Mouse (Mus musculus): ENCODE measurements at regions not wholly inside any gene's neighbourhood (a gene's known extent, or its start where the extent isn't known, plus 50 kb on each side); places are given as distances from the start of the nearest gene placed in this dataset.

GRCm38 (mm10) chr4:12369551-12369950, 197.7 kb upstream of the Fam92a start:
- H3K27me3 ChIP-seq (replicated peaks) = no peaks in the 10 kb centered on the region
- H3K9ac ChIP-seq (ENCODE audit: insufficient read depth, low read depth) = no peak overlapping the region
- H3K4me3 ChIP-seq (replicated peaks in 1 of 3; ENCODE audit: low read depth in 2 of 3, low read length in 2 of 3, poor library complexity in 1 of 3) = no peak overlapping the region
- no peaks in the 10 kb centered on the region for H3K9me3 ChIP-seq (replicated peaks; ENCODE audit: low read length)
- no peaks in the 10 kb centered on the region for H3K36me3 ChIP-seq (replicated peaks in 1 of 2; ENCODE audit: control insufficient read depth in 1 of 2, insufficient read depth in 1 of 2, low read length in 1 of 2)
- dilution Hi-C loops (cut with MboI; ENCODE audit: extremely low pct_ligation_motif_present, extremely low pct_unique_long_range_greater_than_20kb, low sequenced_read_pairs) = no loop called here
- H3K4me2 ChIP-seq (ENCODE audit: insufficient read depth, low read depth, poor library complexity, severe bottlenecking) = no peak overlapping the region
- no peaks in the 10 kb centered on the region for H3K4me1 ChIP-seq (ENCODE audit: control insufficient read depth in 1 of 2, insufficient read depth in 2 of 2)
- DNase-seq (ENCODE audit: extremely low read depth) = no peak
- no peaks in the 10 kb centered on the region for H3K79me2 ChIP-seq (replicated peaks; ENCODE audit: control insufficient read depth, extremely low read depth, insufficient read depth, poor library complexity, severe bottlenecking)
- no peak overlapping the region for H3K27ac ChIP-seq (ENCODE audit: insufficient read depth, low read depth)
- in situ Hi-C loops (cut with MboI; ENCODE audit: low pct_ligation_motif_present, low pct_unique_long_range_greater_than_20kb, low sequenced_read_pairs) = no loop called here
- TF ChIP-seq NRF1 (IDR thresholded peaks at IDR 0.05; ENCODE audit: low read depth, low read length) = no peak
- no peak for TF ChIP-seq POLR2A (IDR thresholded peaks at IDR 0.05; ENCODE audit: low read depth, low read length)
- no peak for TF ChIP-seq EP300 (IDR thresholded peaks at IDR 0.05; ENCODE audit: low read length)
- no peak for TF ChIP-seq USF2 (conservative IDR thresholded peaks at IDR 0.05; ENCODE audit: low read depth, low read length)
- TF ChIP-seq SIN3A (IDR thresholded peaks at IDR 0.05; ENCODE audit: low read length) = no peak
- no peak for TF ChIP-seq SMC3 (IDR thresholded peaks at IDR 0.05; ENCODE audit: low read depth, low read length)
- TF ChIP-seq USF1 (IDR thresholded peaks at IDR 0.05; ENCODE audit: low read depth, low read length) = no peak
- no peak for TF ChIP-seq MXI1 (IDR thresholded peaks at IDR 0.05; ENCODE audit: low read depth, low read length)

GRCm38 (mm10) chr4:12356992-12357634, 185.3 kb upstream of the Fam92a start:
- Histone ChIP-seq H3K9ac (ENCODE audit: insufficient read depth, low read depth) (no peak overlapping the region), H3K27me3 (replicated peaks) (no peaks in the 10 kb centered on the region), H3K79me2 (replicated peaks; ENCODE audit: control insufficient read depth, extremely low read depth, insufficient read depth, poor library complexity, severe bottlenecking) (no peaks in the 10 kb centered on the region), H3K9me3 (replicated peaks; ENCODE audit: low read length) (no peaks in the 10 kb centered on the region), H3K27ac (ENCODE audit: insufficient read depth, low read depth) (no peak overlapping the region), H3K4me1 (ENCODE audit: control insufficient read depth in 1 of 2, insufficient read depth in 2 of 2) (no peaks in the 10 kb centered on the region), H3K4me3 (replicated peaks in 1 of 3; ENCODE audit: low read depth in 2 of 3, low read length in 2 of 3, poor library complexity in 1 of 3) (no peak overlapping the region), H3K4me2 (ENCODE audit: insufficient read depth, low read depth, poor library complexity, severe bottlenecking) (no peak overlapping the region), H3K36me3 (replicated peaks in 1 of 2; ENCODE audit: control insufficient read depth in 1 of 2, insufficient read depth in 1 of 2, low read length in 1 of 2) (no peaks in the 10 kb centered on the region)
- DNase-seq (ENCODE audit: extremely low read depth) = no peak
- dilution Hi-C loops (cut with MboI; ENCODE audit: extremely low pct_ligation_motif_present, extremely low pct_unique_long_range_greater_than_20kb, low sequenced_read_pairs) = no loop called here
- in situ Hi-C loops (cut with MboI; ENCODE audit: low pct_ligation_motif_present, low pct_unique_long_range_greater_than_20kb, low sequenced_read_pairs) = no loop called here
- TF ChIP-seq CTCF (conservative IDR thresholded peaks at IDR 0.05 in 1 of 2, IDR thresholded peaks at IDR 0.05 in 1 of 2; ENCODE audit: low read depth in 2 of 2, low read length in 2 of 2) (no peak), POLR2AphosphoS2 (IDR thresholded peaks at IDR 0.05; ENCODE audit: low read depth, low read length) (no peak), ZNF384 (IDR thresholded peaks at IDR 0.05; ENCODE audit: low read depth, low read length) (no peak), E2F4 (IDR thresholded peaks at IDR 0.05; ENCODE audit: insufficient replicate concordance, low read depth, low read length) (no peak), MXI1 (IDR thresholded peaks at IDR 0.05; ENCODE audit: low read depth, low read length) (no peak)

GRCm38 (mm10) chr4:12353337-12353856, 181.6 kb upstream of the Fam92a start:
- no peak overlapping the region for H3K9ac ChIP-seq (ENCODE audit: insufficient read depth, low read depth)
- no peak for DNase-seq (ENCODE audit: extremely low read depth)
- no peaks in the 10 kb centered on the region for H3K27me3 ChIP-seq (replicated peaks)
- no peaks in the 10 kb centered on the region for H3K79me2 ChIP-seq (replicated peaks; ENCODE audit: control insufficient read depth, extremely low read depth, insufficient read depth, poor library complexity, severe bottlenecking)
- H3K27ac ChIP-seq (ENCODE audit: insufficient read depth, low read depth) = no peak overlapping the region
- in situ Hi-C loops (cut with MboI; ENCODE audit: low pct_ligation_motif_present, low pct_unique_long_range_greater_than_20kb, low sequenced_read_pairs) (no loop called here), dilution Hi-C loops (cut with MboI; ENCODE audit: extremely low pct_ligation_motif_present, extremely low pct_unique_long_range_greater_than_20kb, low sequenced_read_pairs) (no loop called here)
- H3K9me3 ChIP-seq (replicated peaks; ENCODE audit: low read length) = no peaks in the 10 kb centered on the region
- H3K4me1 ChIP-seq (ENCODE audit: control insufficient read depth in 1 of 2, insufficient read depth in 2 of 2) = no peaks in the 10 kb centered on the region
- no peaks in the 10 kb centered on the region for H3K36me3 ChIP-seq (replicated peaks in 1 of 2; ENCODE audit: control insufficient read depth in 1 of 2, insufficient read depth in 1 of 2, low read length in 1 of 2)
- TF ChIP-seq RAD21 (IDR thresholded peaks at IDR 0.05; ENCODE audit: low read depth, low read length) (no peak), NRF1 (IDR thresholded peaks at IDR 0.05; ENCODE audit: low read depth, low read length) (no peak), BHLHE40 (IDR thresholded peaks at IDR 0.05; ENCODE audit: low read depth, low read length) (no peak), CTCF (conservative IDR thresholded peaks at IDR 0.05 in 1 of 2, IDR thresholded peaks at IDR 0.05 in 1 of 2; ENCODE audit: low read depth in 2 of 2, low read length in 2 of 2) (no peak), SIN3A (IDR thresholded peaks at IDR 0.05; ENCODE audit: low read length) (no peak), JUND (conservative IDR thresholded peaks at IDR 0.05; ENCODE audit: low read depth, low read length) (no peak), IRF4 (IDR thresholded peaks at IDR 0.05; ENCODE audit: low read depth, low read length) (no peak), MEF2A (IDR thresholded peaks at IDR 0.05; ENCODE audit: borderline replicate concordance, low read depth, low read length) (no peak), SMC3 (IDR thresholded peaks at IDR 0.05; ENCODE audit: low read depth, low read length) (no peak), PAX5 (IDR thresholded peaks at IDR 0.05; ENCODE audit: low read length) (no peak), ETS1 (conservative IDR thresholded peaks at IDR 0.05; ENCODE audit: low read depth, low read length) (no peak), ZNF384 (IDR thresholded peaks at IDR 0.05; ENCODE audit: low read depth, low read length) (no peak), RCOR1 (conservative IDR thresholded peaks at IDR 0.05; ENCODE audit: low read depth, low read length) (no peak), POLR2AphosphoS2 (IDR thresholded peaks at IDR 0.05; ENCODE audit: low read depth, low read length) (no peak), MXI1 (IDR thresholded peaks at IDR 0.05; ENCODE audit: low read depth, low read length) (no peak)
- H3K4me3 ChIP-seq (replicated peaks in 1 of 3; ENCODE audit: low read depth in 2 of 3, low read length in 2 of 3, poor library complexity in 1 of 3) = no peak overlapping the region
- H3K4me2 ChIP-seq (ENCODE audit: insufficient read depth, low read depth, poor library complexity, severe bottlenecking) = no peak overlapping the region
